Mouse (Mus musculus): Measurements from ENCODE around the gene Gtf2a2.

Gene Gtf2a2

DNA sequence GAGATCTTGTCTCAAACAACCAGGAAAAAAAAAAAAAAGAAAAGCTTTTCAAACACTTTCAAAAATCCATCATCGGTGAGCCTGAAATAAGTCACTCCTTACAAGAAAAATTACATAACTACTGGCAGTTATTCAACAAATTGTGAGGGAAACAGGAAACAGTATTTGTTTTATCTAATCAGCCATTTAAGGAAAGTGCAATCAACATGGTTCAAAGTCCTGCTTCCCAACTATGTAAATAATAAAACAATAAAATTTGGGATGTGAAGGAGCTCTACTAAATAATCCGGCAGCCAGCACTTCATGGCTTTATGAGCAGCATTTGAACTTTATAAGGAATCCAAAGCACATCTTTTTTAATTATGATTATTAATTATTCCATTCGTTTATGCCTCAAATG, 49.7 kb downstream of the Gtf2a2 start:
- DNase-seq (ENCODE audit: low spot score): no peak

- no peak for DNase-seq (ENCODE audit: low spot score)
Measured at GRCm38 (mm10) chr9:70067497-70067896, 55.1 kb downstream of the Gtf2a2 start.

DNA sequence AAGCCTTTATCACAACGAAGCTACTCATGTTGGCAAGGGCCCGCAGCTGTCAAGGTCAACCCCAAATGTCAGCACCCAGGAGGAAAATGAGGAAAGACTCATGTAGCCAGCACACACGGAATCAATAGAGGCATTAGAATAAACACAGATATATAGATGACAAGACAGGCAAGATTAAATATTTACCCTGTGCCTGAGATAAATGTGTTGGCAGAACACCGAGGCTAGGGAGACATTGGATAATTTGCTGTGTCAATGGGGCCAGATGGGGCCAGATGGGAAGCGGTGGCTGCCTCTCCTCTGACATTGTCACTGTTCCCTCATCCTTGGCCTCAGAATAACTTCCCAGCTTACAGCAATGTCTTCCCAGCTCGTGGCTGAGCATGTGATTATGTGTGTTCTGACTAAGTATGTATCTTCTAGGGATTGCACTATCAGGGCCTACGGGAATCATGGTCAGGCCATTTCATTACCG, 57.6 kb downstream of the Gtf2a2 start:
- DNase-seq (ENCODE audit: low spot score): no peak

- DNase-seq (ENCODE audit: low spot score): no peak
Measured at GRCm38 (mm10) chr9:70072387-70072786, 60.0 kb downstream of the Gtf2a2 start.
